Mouse (Mus musculus) ES-Bruce4 (cell line): Measurements from ENCODE around the gene D630045J12Rik. TPM values are rescaled to one million over a fixed set of nuclear protein-coding genes. Genes with fewer than 3 reads are reported as not detected.

Experiments
- H3K27ac ChIP-seq: 2 replicates; pipeline ENCODE4 v1.5.1; 2012; ENCODE audit warnings: low read length, inconsistent platforms; ENCODE audit not compliant: insufficient read depth
- H3K27me3 ChIP-seq: 2 replicates; pipeline ENCODE4 v1.6.1; 2012; ENCODE audit warnings: mild to moderate bottlenecking, low read length, inconsistent platforms; ENCODE audit not compliant: control insufficient read depth, poor library complexity, insufficient read depth, severe bottlenecking
- H3K36me3 ChIP-seq: 2 replicates; pipeline ENCODE4 v1.6.1; 2012; ENCODE audit warnings: inconsistent platforms, mild to moderate bottlenecking, low read length, moderate library complexity; ENCODE audit not compliant: control insufficient read depth, poor library complexity, insufficient read depth, severe bottlenecking
- H3K4me1 ChIP-seq: one replicate; pipeline ENCODE4 v1.8.1; 2011; ENCODE audit warnings: low read length; ENCODE audit not compliant: control insufficient read depth, insufficient read depth
- H3K4me3 ChIP-seq: 2 replicates; pipeline ENCODE4 v1.5.1; 2011; ENCODE audit warnings: low read depth, mild to moderate bottlenecking, low read length
- H3K9ac ChIP-seq: 2 replicates; pipeline ENCODE4 v1.6.1; 2012; ENCODE audit warnings: low read depth, mild to moderate bottlenecking, inconsistent platforms; ENCODE audit not compliant: poor library complexity, severe bottlenecking
- H3K9me3 ChIP-seq: replicated peaks from 2 replicates; pipeline ENCODE4 v1.6.1; 2012; ENCODE audit warnings: mild to moderate bottlenecking, low read length, inconsistent platforms; ENCODE audit not compliant: control insufficient read depth, poor library complexity, insufficient read depth, severe bottlenecking
- CTCF ChIP-seq: IDR thresholded peaks from one replicate; pipeline ENCODE4 v1.8.1; 2011; ENCODE audit warnings: low read depth, low read length
- EP300 ChIP-seq: IDR thresholded peaks from 2 replicates; pipeline ENCODE4 v1.6.1; 2011; ENCODE audit warnings: low read depth, low read length; ENCODE audit not compliant: insufficient read depth
- POLR2A ChIP-seq: IDR thresholded peaks from one replicate; pipeline ENCODE4 v1.8.1; 2011; ENCODE audit warnings: low read length; ENCODE audit not compliant: insufficient read depth
- polyA plus RNA-seq: library from polyadenylated mRNA; stranded (reverse); fragments of >200 nt; gene quantifications from 2 replicates; pipeline ENCODE4 v1.2.4, GENCODE M21; 2011; ENCODE audit warnings: low read depth; ENCODE audit not compliant: missing spikeins, insufficient read depth, insufficient read length

D630045J12Rik gene
- polyA plus RNA-seq, 1 experiment, result 8.3 TPM

- no peak overlapping the region for H3K4me3 ChIP-seq
- H3K36me3 ChIP-seq, result no peaks in the 10 kb centered on the region
- H3K4me1 ChIP-seq, result peaks cover 2% of the 10 kb centered on the region
- TF ChIP-seq CTCF (no peak), EP300 (no peak), POLR2A (no peak)
- H3K27me3 ChIP-seq, result no peaks in the 10 kb centered on the region
- H3K9ac ChIP-seq, result no peak overlapping the region
- no peak overlapping the region for H3K27ac ChIP-seq
- H3K9me3 ChIP-seq, result 0 out of 2 replicates have a peak, but pooled peaks cover 2% of the 10 kb centered on the region
Observed at GRCm38 (mm10) chr6:38094701-38095100, 159.1 kb downstream of the D630045J12Rik start.

- H3K9me3 ChIP-seq, result 0 out of 2 replicates have a peak, but pooled peaks cover 2% of the 10 kb centered on the region
- no peaks in the 10 kb centered on the region for H3K36me3 ChIP-seq
- H3K4me3 ChIP-seq, result no peak overlapping the region
- TF ChIP-seq POLR2A, result no peak
- TF ChIP-seq EP300, result no peak
- TF ChIP-seq CTCF, result no peak
- no peak overlapping the region for H3K27ac ChIP-seq
- H3K4me1 ChIP-seq, result peaks cover 2% of the 10 kb centered on the region
- H3K27me3 ChIP-seq, result no peaks in the 10 kb centered on the region
- no peak overlapping the region for H3K9ac ChIP-seq
Observed at GRCm38 (mm10) chr6:38092539-38092938, 161.3 kb downstream of the D630045J12Rik start.

- no peak overlapping the region for H3K4me3 ChIP-seq
- TF ChIP-seq CTCF (no peak), POLR2A (no peak), EP300 (no peak)
Observed at GRCm38 (mm10) chr6:38087242-38088026, 166.4 kb downstream of the D630045J12Rik start.

GRCm38 (mm10) chr6:38083204-38083603 is 170.6 kb downstream of the D630045J12Rik start:
- Histone ChIP-seq H3K9ac (no peak overlapping the region), H3K4me1 (no peaks in the 10 kb centered on the region), H3K4me3 (no peak overlapping the region), H3K9me3 (no peaks in the 10 kb centered on the region), H3K27me3 (no peaks in the 10 kb centered on the region), H3K36me3 (no peaks in the 10 kb centered on the region), H3K27ac (no peak overlapping the region)
- no peak for TF ChIP-seq CTCF

More at GRCm38 (mm10) chr6:38087242-38088026, 166.4 kb downstream of the D630045J12Rik start:
- Histone ChIP-seq H3K9me3 (0 out of 2 replicates have a peak, but pooled peaks cover 2% of the 10 kb centered on the region), H3K36me3 (no peaks in the 10 kb centered on the region), H3K4me1 (no peaks in the 10 kb centered on the region), H3K27ac (no peak overlapping the region), H3K9ac (no peak overlapping the region), H3K27me3 (no peaks in the 10 kb centered on the region)

GRCm38 (mm10) chr6:38081727-38082341 is 172.0 kb downstream of the D630045J12Rik start:
- Histone ChIP-seq H3K36me3 (no peaks in the 10 kb centered on the region), H3K4me3 (no peak overlapping the region), H3K9ac (no peak overlapping the region), H3K4me1 (no peaks in the 10 kb centered on the region), H3K9me3 (no peaks in the 10 kb centered on the region), H3K27ac (no peak overlapping the region), H3K27me3 (no peaks in the 10 kb centered on the region)
- TF ChIP-seq POLR2A (no peak), EP300 (no peak), CTCF (no peak)

- no peaks in the 10 kb centered on the region for H3K9me3 ChIP-seq
- H3K4me1 ChIP-seq, result no peaks in the 10 kb centered on the region
- TF ChIP-seq POLR2A, result no peak
- no peak for TF ChIP-seq EP300
- TF ChIP-seq CTCF, result no peak
- no peak overlapping the region for H3K9ac ChIP-seq
- H3K4me3 ChIP-seq, result no peak overlapping the region
- no peak overlapping the region for H3K27ac ChIP-seq
- no peaks in the 10 kb centered on the region for H3K27me3 ChIP-seq
- no peaks in the 10 kb centered on the region for H3K36me3 ChIP-seq
Observed at GRCm38 (mm10) chr6:38080364-38080763, 173.4 kb downstream of the D630045J12Rik start.
